Mouse (Mus musculus): ENCODE measurements around the gene Foxn3. TPM values are rescaled to one million over a fixed set of nuclear protein-coding genes. Genes with fewer than 3 reads are reported as not detected.

Gene Foxn3
- total and polyA plus RNA-seq, 2 experiments from 2014 or later = 50.4 to 69.0 TPM

- Histone ChIP-seq H3K4me2 (ENCODE audit: low read depth, low read length) (peak overlapping the region; percentile 30; the same call in 1 of the 2 replicates), H3K4me1 (ENCODE audit: insufficient read depth, low read length) (peaks cover 7% of the 10 kb centered on the region; the same call in 1 of the 2 replicates), H3K27ac (peak overlapping the region; percentile 48; the same call in 1 of the 2 replicates), H3K4me3 (ENCODE audit: low read length) (no peak overlapping the region), H3K36me3 (ENCODE audit: insufficient read depth, low read length) (no peaks in the 10 kb centered on the region), H3K9me3 (ENCODE audit: low read length) (no peaks in the 10 kb centered on the region), H3K27me3 (ENCODE audit: insufficient read depth, low read length) (no peaks in the 10 kb centered on the region), H3K9ac (replicated peaks; ENCODE audit: low read length) (no peak overlapping the region)
- DNase-seq (ENCODE audit: low spot score) (no peak), ATAC-seq (peak; percentile 39)
- no peak for TF ChIP-seq CTCF (IDR thresholded peaks at IDR 0.05; ENCODE audit: low read depth)
- 42% methylated on average over 12 of the region's 12 CpGs for WGBS
These were observed 400.6 kb downstream of the Foxn3 start for GRCm38 (mm10) chr12:99162639-99163341.

GRCm38 (mm10) chr12:99162188-99162587 is 401.2 kb downstream of the Foxn3 start:
- DNase-seq (ENCODE audit: low spot score) (peak; percentile 73), ATAC-seq (peak; percentile 74)
- TF ChIP-seq CTCF (IDR thresholded peaks at IDR 0.05; ENCODE audit: low read depth) = no peak
- 47% methylated on average over 10 of the region's 10 CpGs for WGBS
- H3K9me3 ChIP-seq (ENCODE audit: low read length) = no peaks in the 10 kb centered on the region
- peaks cover 7% of the 10 kb centered on the region; the same call in 1 of the 2 replicates for H3K4me1 ChIP-seq (ENCODE audit: insufficient read depth, low read length)
- H3K36me3 ChIP-seq (ENCODE audit: insufficient read depth, low read length) = no peaks in the 10 kb centered on the region
- no peaks in the 10 kb centered on the region for H3K27me3 ChIP-seq (ENCODE audit: insufficient read depth, low read length)
- H3K4me2 ChIP-seq (ENCODE audit: low read depth, low read length) = peak overlapping the region; percentile 30
- H3K27ac ChIP-seq = peak overlapping the region; percentile 48; the same call in 1 of the 2 replicates
- no peak overlapping the region for H3K9ac ChIP-seq (replicated peaks; ENCODE audit: low read length)
- H3K4me3 ChIP-seq (ENCODE audit: low read length) = no peak overlapping the region

GRCm38 (mm10) chr12:99160061-99160460 is 403.3 kb downstream of the Foxn3 start:
- no peaks in the 10 kb centered on the region for H3K9me3 ChIP-seq (ENCODE audit: low read length)
- H3K4me2 ChIP-seq (ENCODE audit: low read depth, low read length) = no peak overlapping the region
- no peak overlapping the region for H3K9ac ChIP-seq (replicated peaks; ENCODE audit: low read length)
- no peaks in the 10 kb centered on the region for H3K36me3 ChIP-seq (ENCODE audit: insufficient read depth, low read length)
- H3K4me3 ChIP-seq (ENCODE audit: low read length) = no peak overlapping the region
- 63% methylated on average over 8 of the region's 8 CpGs for WGBS
- no peak for DNase-seq (ENCODE audit: low spot score)
- no peak overlapping the region for H3K27ac ChIP-seq
- no peak for TF ChIP-seq CTCF (IDR thresholded peaks at IDR 0.05; ENCODE audit: low read depth)
- H3K4me1 ChIP-seq (ENCODE audit: insufficient read depth, low read length) = peaks cover 7% of the 10 kb centered on the region; the same call in 1 of the 2 replicates
- no peak for ATAC-seq
- no peaks in the 10 kb centered on the region for H3K27me3 ChIP-seq (ENCODE audit: insufficient read depth, low read length)

- ATAC-seq (no peak), DNase-seq (ENCODE audit: low spot score) (no peak)
- Histone ChIP-seq H3K36me3 (ENCODE audit: insufficient read depth, low read length) (no peaks in the 10 kb centered on the region), H3K27me3 (ENCODE audit: insufficient read depth, low read length) (no peaks in the 10 kb centered on the region), H3K27ac (no peak overlapping the region), H3K9me3 (ENCODE audit: low read length) (no peaks in the 10 kb centered on the region), H3K9ac (replicated peaks; ENCODE audit: low read length) (no peak overlapping the region), H3K4me3 (ENCODE audit: low read length) (no peak overlapping the region), H3K4me2 (ENCODE audit: low read depth, low read length) (no peak overlapping the region), H3K4me1 (ENCODE audit: insufficient read depth, low read length) (peaks cover 7% of the 10 kb centered on the region; the same call in 1 of the 2 replicates)
- WGBS = 68% methylated on average over 5 of the region's 5 CpGs
- TF ChIP-seq CTCF (IDR thresholded peaks at IDR 0.05; ENCODE audit: low read depth) = no peak
These were observed 407.5 kb downstream of the Foxn3 start for GRCm38 (mm10) chr12:99155904-99156303.

- no peak overlapping the region for H3K4me2 ChIP-seq (ENCODE audit: low read depth, low read length)
- H3K4me1 ChIP-seq (ENCODE audit: insufficient read depth, low read length) = peaks cover 7% of the 10 kb centered on the region; the same call in 1 of the 2 replicates
These were observed 409.2 kb downstream of the Foxn3 start for GRCm38 (mm10) chr12:99154230-99154629.

GRCm38 (mm10) chr12:99153664-99154063 is 409.7 kb downstream of the Foxn3 start:
- H3K27ac ChIP-seq = 0 out of 2 replicates have a peak overlapping the region, but pooled peaks have one; percentile 2
- no peak overlapping the region for H3K9ac ChIP-seq (replicated peaks; ENCODE audit: low read length)
- H3K4me1 ChIP-seq (ENCODE audit: insufficient read depth, low read length) = peaks cover 7% of the 10 kb centered on the region; the same call in 1 of the 2 replicates

More at GRCm38 (mm10) chr12:99154230-99154629, 409.2 kb downstream of the Foxn3 start:
- no peak for ATAC-seq
- Histone ChIP-seq H3K4me3 (ENCODE audit: low read length) (no peak overlapping the region), H3K27me3 (ENCODE audit: insufficient read depth, low read length) (no peaks in the 10 kb centered on the region), H3K9me3 (ENCODE audit: low read length) (no peaks in the 10 kb centered on the region), H3K36me3 (ENCODE audit: insufficient read depth, low read length) (no peaks in the 10 kb centered on the region), H3K27ac (0 out of 2 replicates have a peak overlapping the region, but pooled peaks have one; percentile 2), H3K9ac (replicated peaks; ENCODE audit: low read length) (no peak overlapping the region)
- WGBS = 47% methylated on average over 7 of the region's 7 CpGs
- no peak for DNase-seq (ENCODE audit: low spot score)
- no peak for TF ChIP-seq CTCF (IDR thresholded peaks at IDR 0.05; ENCODE audit: low read depth)

GRCm38 (mm10) chr12:99150126-99150525 is 413.3 kb downstream of the Foxn3 start:
- DNase-seq (ENCODE audit: low spot score) = no peak
- Histone ChIP-seq H3K27ac (no peak overlapping the region), H3K4me2 (ENCODE audit: low read depth, low read length) (no peak overlapping the region), H3K9ac (replicated peaks; ENCODE audit: low read length) (no peak overlapping the region), H3K9me3 (ENCODE audit: low read length) (no peaks in the 10 kb centered on the region), H3K4me1 (ENCODE audit: insufficient read depth, low read length) (peaks cover 7% of the 10 kb centered on the region; the same call in 1 of the 2 replicates), H3K36me3 (ENCODE audit: insufficient read depth, low read length) (no peaks in the 10 kb centered on the region), H3K4me3 (ENCODE audit: low read length) (no peak overlapping the region), H3K27me3 (ENCODE audit: insufficient read depth, low read length) (no peaks in the 10 kb centered on the region)
- no peak for ATAC-seq
- 52% methylated on average over 4 of the region's 4 CpGs for WGBS
- TF ChIP-seq CTCF (IDR thresholded peaks at IDR 0.05; ENCODE audit: low read depth) = peak; percentile 69

More at GRCm38 (mm10) chr12:99153664-99154063, 409.7 kb downstream of the Foxn3 start:
- Histone ChIP-seq H3K9me3 (ENCODE audit: low read length) (no peaks in the 10 kb centered on the region), H3K4me2 (ENCODE audit: low read depth, low read length) (peak overlapping the region; percentile 38), H3K36me3 (ENCODE audit: insufficient read depth, low read length) (no peaks in the 10 kb centered on the region), H3K27me3 (ENCODE audit: insufficient read depth, low read length) (no peaks in the 10 kb centered on the region), H3K4me3 (ENCODE audit: low read length) (no peak overlapping the region)
- 18% methylated on average over 10 of the region's 10 CpGs for WGBS
- DNase-seq (ENCODE audit: low spot score) (peak; percentile 79), ATAC-seq (peak; percentile 76)
- no peak for TF ChIP-seq CTCF (IDR thresholded peaks at IDR 0.05; ENCODE audit: low read depth)
